Mouse (Mus musculus) neural tube, embryonic 10.5 days (tissue): ENCODE measurements around the gene Xrcc2.
"Not testable (repeated sequence)": the region's sequence is repeated elsewhere in the genome, so short reads cannot be mapped to it uniquely, and the experiment has no call there.

ENCODE experiments used
- DNase-seq: peaks from one replicate; pipeline ENCODE4 v3.0.0-alpha.2; 2017; ENCODE audit warnings: low spot score; ENCODE audit errors: extremely low spot score

Gene Xrcc2

DNA sequence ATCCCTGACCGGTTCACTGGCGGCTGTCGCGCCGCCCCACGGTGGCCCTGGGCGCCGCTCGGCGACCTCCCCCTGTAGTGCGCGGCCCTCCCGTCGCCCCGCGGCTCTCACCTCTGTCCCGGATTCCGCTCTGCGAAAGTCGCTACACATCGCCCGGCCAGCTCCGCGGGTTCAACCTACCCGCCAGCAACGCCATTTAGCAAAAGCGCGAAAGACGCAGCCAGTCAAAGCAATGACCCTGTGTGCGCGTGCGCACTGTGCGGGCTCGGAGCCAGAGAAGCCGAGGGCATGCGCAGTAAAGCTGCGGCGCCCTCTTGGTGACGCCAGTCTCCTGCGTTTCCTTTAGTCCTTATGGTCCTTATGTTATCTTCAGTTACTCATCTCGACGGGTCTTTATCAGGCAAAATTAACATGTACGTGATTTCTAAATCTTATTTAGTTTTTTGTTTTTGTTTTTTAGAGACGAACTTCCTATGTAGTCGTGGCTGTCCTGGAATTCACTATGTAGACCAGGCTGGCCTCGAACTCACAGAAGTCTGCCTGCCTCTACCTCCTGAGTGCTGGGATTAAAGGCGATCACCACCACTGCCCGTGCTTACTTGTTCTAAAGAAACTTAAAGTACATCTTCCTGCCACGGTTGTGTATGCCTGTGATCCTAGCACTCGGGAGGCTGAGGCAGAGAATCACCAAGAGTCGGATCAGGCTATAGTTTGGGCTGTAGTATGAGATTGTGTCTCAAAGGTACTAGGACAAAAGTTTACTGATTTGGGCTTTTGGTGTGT, at the start of gene Xrcc2:
TSS of gene Xrcc2 (minus strand) at position 259 of the 783 bp plus-strand sequence.
- DNase-seq: peak; percentile 95

DNA sequence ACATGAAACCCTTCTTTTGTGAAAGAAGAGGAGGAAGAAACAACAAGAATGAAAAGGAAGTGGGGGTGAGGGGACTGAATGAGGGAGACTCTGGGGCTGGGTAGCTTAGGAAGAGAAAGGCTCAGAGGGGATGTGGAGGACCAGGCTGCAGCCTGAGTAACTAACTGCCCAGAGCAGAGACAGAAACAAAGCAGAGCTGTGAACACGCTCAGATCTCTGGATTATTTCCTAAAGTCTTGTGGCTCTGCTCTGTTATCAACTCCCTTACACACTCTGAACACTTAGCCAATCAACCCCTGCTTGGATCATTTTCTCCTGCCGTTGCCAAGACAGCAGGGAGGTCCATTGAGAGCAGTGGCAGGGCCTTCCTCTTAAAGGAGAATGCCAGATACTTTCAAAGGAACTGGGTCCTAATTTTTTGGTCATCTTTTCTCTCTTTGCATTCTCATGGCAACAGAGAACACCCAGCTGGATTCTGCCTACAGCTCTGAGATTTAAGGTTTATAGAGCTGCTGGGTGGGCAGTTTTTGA, 48.7 kb upstream of the Xrcc2 start:
- DNase-seq: no peak

DNA sequence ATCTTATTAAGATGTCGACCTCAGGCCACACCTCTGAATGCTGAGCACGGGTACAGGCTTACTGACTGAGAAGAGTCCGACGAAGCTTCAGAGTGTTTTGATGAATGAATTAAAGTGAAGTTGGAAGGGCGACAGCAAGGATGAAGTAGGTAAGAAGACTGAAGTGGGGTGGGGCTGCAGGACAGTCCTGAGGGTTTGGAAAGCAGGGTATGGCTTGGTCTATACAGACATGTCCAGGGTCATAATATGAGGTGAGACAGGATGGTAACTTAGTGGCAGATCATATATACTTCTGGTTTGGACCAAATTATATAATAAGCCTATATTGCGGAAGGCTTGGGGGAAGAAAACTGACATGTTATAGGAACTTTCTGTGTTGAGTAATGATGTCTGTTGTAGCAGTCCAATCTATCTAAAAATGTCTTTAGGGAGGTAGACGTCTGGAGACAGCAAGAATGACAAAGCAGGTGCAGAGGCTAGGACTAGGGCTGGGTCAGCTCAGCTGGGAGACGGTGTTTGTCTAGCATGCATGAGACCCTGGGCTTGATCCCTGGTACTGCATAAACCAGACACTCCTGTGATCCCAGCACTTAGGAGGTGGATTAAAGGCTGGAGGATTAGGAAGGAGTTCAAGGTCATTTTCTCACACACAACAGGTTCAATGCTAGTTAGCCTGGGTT, 48.1 kb upstream of the Xrcc2 start:
- no peak for DNase-seq

DNA sequence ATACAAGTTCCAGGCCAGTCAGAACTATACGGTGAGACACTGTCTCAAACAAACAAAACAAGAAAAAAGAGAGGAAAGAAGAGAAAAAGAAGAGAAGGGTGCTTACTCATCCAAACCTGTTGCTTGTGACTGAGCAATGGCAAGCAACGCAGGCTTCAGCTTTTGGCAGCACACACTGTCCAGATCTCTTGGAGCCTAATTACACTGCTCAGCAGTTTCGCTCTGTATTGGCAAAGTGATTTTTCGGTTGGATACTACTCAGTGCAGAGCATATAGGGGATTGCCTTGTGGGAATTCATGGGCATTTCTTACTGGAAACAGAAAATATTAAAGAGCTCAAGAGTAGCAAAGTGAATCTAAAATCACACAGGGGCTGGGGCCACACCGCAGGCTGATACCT, 47.2 kb upstream of the Xrcc2 start:
- no peak for DNase-seq

DNA sequence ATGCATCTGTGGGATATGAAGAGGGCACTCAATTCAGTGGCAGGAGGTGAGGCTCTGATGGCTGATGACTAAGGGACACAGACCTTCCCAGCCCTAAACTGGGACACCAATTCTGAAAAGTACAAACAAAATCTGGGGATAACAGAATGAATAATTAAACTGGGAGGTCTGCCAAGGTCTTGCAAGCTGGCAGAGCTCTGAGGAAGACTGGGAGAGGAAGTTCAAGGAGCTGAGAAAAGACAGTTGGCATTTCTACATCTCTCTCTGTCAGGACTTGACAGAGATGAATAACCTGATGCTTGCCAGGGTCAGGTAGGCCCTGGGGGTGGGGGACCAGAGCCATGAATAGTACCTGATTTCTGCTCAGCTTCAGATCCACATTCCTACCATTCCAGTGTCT, 45.9 kb upstream of the Xrcc2 start:
- no peak for DNase-seq

DNA sequence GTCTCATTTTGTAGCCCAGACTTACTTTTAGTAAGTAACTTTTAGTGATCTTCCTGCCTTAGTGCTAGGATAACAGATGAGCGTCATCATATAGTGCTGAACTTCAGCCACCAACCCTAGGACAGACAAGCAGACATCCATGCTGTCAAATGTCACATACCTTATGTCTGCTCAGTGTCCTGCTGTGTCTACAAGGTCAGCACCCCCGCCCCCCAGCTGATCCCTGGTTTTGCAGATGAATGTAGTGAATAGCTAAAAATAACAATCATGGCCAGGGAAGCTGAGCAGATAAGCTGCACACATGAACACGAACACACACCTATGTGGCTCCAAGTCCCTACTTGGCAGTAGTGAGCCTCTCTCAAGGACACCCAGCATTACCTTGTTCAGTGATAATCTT, 43.0 kb upstream of the Xrcc2 start:
- DNase-seq: no peak

DNA sequence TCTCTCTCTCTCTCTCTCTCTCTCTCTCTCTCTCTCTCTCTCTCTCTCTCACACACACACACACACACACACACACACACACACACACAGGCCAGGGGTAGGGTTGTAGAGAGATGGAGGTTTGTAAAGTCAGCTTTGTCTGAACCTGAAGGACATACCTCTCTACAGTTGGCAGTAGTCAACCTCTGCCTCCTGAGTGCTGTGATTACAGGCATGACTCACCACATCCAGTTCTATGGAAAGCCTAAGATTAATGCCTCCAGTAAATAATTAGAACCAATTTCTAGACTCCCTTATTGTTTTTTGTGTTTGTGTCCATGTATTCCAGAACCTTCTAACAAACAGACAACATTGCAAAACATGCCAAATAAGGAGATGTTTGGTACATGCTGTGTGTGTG, 42.3 kb upstream of the Xrcc2 start:
- no peak for DNase-seq

DNA sequence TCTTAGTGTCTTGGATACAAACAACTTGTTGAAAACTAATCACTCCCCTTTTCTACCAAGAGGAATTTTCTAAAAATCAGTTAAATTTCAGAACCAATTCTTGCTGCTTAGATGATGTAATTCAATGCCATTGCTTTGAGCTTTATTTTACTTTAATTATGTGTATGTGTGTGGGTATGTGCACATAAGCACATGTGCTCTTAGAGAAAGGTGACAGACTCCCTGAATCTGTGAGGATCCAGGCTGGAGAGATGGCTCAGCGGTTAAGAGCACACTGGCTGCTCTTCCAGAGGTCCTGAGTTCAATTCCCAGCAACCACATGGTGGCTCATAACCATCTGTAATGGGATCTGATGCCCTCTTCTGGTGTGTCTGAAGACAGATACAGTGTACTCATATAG, 33.3 kb upstream of the Xrcc2 start:
- DNase-seq: not testable (repeated sequence)

DNA sequence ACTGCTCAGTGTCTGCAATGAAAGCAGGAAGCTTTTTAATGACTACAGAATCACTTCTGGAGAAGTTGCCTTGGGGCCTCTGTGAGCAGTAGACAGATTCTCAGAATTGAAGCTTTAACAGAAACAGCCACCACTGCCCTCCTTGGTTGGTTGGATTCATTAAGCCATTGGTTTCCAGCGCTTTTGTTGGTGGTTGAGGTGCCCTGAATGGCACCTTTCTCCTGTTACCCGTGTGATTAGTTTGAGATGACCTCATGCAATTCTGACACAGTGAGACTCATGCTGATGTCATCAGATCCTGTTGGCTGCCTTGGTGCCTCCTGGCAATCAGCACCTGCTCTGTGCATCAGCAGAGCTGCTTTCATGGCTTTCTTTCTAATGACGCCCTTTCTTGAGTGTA, 32.8 kb upstream of the Xrcc2 start:
- no peak for DNase-seq

DNA sequence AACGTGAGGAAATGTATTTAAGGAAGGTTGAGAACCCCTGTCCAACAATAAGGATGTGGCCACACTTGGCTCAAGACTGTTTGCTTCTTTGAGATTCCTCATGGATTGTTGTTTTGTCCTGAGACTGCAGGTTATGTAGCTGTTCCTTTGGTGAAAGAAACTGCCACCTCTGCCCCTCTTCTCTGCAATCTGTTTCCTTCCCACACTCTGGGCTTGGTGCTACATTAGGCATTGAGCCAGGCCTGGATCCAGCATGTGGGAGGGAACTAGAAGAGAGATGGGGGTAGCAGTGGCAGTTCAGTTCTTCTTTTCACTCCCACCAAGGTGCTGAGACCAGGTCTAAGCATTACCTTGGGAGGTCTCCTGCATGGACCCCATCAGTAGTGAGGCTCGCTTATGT, 30.2 kb upstream of the Xrcc2 start:
- DNase-seq: no peak

DNA sequence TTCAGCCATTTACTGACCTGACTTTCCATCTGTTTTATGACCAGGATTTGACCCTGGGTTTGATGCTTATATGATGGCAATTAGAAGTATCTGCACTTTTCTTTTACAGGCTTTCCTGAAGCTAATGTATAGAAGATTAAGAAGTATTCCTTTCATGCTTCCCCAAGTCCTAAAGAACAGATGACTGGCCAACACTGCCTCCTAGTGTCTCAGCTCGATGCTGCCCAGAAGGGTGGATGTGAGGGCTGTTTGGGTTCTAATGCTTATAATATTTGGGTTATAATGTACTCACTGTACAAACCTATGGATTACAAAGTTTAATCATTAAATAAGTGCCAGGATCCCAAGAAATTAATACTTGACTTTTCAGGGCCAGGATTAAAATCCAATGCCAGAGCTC, 28.7 kb upstream of the Xrcc2 start:
- no peak for DNase-seq

DNA sequence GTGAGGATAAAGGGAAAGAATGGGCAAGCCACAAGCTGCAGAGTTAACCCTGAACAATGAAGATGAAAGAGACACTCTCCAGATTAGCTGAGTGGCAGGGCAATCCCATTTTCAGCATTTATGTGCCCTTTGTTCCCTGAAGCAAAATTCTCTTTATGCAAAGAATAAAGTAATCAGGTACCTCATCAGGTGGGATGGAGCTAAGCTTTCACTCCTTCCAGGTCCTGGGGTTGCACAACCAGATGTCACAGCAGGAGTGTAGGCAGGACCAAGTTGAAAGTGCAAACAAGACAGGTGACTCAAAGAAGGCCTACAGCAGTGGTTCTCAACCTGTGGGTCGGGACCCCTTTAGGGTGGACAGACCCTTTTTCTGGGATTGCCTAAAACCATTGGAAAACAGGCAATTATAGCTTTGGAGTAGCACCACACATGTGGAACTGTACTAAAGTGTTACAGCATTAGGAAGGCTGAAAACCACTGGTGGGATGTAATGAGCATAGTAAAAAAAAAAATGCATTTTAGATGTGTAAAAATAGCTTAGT, 18.6 kb upstream of the Xrcc2 start:
- no peak for DNase-seq

DNA sequence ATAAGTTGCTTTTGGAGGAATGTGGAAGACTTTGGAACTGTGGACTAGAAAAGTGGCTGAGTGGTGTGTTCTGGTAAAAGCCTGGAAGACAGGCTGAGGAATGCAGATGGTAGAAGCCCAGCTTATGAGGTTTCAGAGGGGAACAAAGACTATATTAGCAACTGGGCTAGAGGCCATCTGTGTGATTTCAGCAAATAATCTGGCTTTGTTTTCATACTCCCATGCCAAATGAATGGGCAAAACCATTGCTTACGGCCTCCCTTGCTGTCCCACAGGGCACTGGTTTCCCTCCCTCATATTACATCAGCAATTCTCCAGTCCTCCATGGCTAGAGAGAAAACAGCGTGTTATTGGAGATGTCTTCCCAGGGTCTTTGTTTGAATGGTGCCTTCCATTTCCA, 17.4 kb upstream of the Xrcc2 start:
- DNase-seq: no peak

DNA sequence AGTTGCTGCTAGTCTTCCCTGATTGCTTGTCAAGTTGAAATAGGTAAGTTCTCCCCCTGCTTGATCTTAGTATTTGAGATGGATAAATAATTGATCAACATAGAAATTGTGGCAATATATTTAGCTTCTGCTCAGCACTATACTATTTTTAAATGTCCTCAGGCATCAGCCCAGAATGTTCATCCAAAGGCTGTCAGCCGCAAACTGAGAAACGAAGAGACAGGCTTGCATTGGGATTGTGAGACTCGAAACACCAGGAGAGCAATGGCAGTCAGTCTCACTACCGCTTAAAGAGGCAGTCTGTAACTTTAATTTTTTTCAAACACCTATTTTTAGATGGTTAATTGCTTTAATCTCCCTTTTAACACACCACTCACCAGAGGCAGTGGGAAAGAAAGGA, 13.8 kb upstream of the Xrcc2 start:
- DNase-seq: no peak

DNA sequence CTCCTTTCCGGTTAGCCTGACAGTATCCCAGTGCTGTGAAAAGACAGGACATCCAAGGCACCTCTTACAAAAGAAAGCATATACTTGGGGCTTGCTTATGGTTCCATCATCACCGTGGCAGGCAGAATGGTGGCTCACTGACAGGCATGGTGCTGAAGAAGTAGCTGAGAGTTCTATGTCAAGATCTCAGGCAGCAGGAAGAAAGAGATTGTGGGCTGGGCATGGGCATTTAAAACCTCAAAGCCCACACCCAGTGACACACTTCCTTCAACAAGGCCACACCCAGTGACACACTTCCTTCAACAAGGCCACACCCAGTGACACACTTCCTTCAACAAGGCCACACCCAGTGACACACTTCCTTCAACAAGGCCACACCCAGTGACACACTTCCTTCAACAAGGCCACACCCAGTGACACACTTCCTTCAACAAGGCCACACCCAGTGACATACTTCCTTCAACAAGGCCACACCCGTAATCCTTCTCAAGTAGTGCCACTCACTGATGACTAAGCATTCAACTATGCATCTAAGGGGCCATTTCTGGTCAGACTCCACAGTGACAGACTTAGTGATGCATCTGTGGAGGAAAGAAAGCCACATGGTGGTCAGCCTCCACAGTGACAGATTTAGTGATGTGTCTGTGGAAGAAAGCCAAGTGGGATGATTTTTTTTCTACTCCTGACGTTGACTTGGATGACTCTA, 7.5 kb upstream of the Xrcc2 start:
- DNase-seq: not testable (repeated sequence)

DNA sequence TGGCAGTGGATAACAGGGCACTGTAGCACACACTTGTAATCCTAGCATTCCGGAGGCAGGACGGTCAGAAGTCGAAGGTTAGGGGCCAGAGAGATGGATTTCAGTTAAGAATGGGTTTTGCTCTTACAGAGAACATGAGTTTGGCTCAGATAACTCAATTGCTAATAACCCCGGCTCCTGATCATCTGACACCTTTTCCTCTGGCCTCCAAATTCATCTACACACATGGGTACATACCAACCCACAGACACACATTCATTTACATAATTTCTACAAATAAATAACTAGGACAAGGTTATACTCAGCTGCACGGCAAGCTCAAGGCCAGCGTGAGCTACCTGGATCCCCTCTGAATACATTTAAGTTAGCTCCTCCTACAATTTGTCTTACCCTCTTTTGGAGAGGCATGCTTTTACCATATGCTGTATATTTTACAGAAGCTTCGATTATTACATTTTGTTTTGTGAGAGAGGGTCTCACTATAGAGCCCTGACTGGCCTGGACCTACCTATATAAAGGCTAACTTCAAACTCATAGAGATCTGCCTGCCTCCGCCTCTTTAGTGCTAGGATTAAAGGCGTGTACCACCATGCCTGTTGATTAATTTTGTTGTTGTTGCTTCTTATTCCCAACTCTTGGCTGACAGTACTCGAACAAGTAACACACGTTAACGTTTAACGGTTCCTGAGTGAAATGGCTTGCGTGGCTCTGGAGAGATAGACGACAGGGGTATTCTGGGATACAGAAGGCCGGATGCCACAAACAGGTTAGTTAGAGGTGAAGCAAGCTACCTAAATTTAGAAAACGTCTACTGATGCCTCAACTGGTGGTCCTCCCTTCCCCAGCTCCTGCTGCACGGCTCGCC, 691 bp downstream of the Xrcc2 start:
- no peak for DNase-seq

DNA sequence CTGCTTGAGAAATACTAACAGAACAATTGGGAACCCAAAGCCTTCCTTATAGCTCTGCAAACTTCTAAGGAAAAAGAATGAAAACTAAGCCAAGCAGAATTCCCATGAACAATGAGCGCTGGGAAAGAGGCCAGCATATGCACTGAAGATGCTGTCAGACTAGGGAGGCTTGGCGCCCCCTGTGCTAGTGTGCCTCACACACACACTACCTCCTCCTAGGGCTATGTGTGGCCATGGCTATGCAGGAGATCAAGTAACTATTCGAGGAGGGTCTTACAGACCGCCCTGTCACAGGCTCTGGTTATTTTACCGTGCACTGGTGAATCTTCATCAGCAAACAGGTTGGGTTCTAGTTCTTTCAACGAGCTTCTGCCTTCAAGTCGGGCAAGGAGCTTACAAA, 7.7 kb downstream of the Xrcc2 start:
- no peak for DNase-seq

DNA sequence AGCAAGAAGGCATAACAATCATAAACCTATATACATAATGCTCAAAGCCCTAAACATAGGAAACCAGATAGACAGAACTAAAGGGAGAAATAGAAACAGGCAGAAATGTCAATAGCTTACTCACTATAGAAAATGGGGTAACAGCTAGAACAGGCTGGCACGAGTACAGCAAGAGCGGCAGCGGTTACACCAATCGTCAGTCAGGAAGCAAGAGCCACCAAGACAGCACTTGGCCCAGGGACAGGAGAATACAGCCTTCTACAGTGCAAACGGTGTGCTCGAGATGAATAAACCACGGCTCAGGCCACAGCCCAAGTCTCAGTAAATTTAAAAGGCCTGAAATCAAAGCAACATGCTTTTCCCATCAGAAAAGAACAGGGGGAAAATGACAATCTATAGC, 9.4 kb downstream of the Xrcc2 start:
- DNase-seq: no peak

DNA sequence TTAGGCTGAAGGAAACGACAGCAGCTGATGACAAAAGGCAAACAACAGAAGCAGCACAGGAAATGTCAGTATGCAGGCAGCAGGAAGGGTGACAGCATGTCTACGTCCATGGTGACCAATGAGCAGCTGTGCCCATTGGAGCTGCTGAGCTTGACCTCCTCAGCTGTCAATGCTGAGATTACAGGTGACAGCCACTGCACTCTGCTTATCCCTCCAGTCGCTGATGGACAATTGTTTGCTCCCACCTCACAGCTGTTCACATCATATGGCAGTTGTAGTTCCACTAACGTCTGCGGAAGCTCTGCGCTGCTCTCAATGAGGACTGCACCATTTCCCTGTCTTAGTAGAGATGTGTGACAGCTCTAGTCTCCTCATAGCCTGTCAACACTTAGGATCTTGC, 9.8 kb downstream of the Xrcc2 start:
- no peak for DNase-seq

DNA sequence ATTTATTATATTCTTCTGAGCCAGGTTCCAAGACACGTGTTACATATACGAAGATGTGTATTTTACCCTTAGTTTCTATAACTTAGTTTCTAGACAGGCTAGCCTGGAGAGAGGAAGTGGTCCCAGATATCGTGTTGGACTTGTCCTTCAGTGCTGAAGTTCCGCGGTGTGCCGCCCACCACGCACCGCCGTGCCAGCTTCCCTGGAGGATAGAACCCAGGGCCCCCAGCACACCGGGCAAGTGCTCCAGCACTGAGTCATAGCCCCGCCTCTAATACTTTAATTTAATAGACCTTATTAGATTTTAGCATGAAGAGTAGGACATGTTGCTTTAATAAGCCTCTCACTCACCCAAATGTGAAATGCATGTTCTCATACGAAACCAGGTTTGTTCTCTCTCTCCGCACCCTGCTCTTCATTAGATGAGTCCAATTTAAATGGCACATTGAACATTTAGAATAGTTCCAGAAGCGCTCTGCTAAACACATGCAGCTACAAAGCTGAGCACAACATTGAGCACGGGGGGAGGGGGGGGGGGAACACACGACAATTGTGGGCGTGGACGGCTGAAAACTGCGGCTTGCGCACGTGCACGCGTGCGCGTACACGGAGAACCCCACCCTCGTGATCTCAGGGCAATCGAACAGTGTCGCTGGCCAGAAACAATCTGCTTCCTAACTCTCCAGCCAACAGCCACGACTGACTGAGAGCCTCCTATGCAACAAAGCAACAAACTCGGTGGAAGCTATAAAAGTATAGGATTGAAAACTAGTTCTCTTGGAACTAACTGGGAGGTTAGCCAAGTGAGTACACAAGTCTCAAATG, 33.7 kb downstream of the Xrcc2 start:
- DNase-seq: no peak
